Mouse (Mus musculus): ENCODE results near the gene Hnrnpab. TPM values are rescaled to one million over a fixed set of nuclear protein-coding genes. Genes with fewer than 3 reads are reported as not detected.

Gene Hnrnpab
- polyA plus RNA-seq, 1 experiment from 2014 or later = 329 TPM

GRCm38 (mm10) chr11:51648566-51648965 lies 41.9 kb upstream of the Hnrnpab start:
- ATAC-seq (ENCODE audit: low read depth) = peak; percentile 16; the same call in 1 of the 2 replicates
- H3K4me2 ChIP-seq (ENCODE audit: low read depth, low read length) = peak overlapping the region; percentile 70; the same call in 1 of the 2 replicates
- peaks cover 15% of the 10 kb centered on the region for H3K4me1 ChIP-seq (ENCODE audit: control insufficient read depth, insufficient read depth, low read length)
- no peaks in the 10 kb centered on the region for H3K36me3 ChIP-seq (ENCODE audit: control insufficient read depth, insufficient read depth, low read length)
- no peak overlapping the region for H3K27ac ChIP-seq (ENCODE audit: low read depth, low read length)
- H3K9me3 ChIP-seq (ENCODE audit: control insufficient read depth, low read length) = no peaks in the 10 kb centered on the region
- no peak overlapping the region for H3K9ac ChIP-seq (replicated peaks; ENCODE audit: low read depth, low read length)
- H3K27me3 ChIP-seq (ENCODE audit: control insufficient read depth, insufficient read depth, low read length) = peaks cover 5% of the 10 kb centered on the region; the same call in 1 of the 2 replicates
- WGBS = 14% methylated on average over 3 of the region's 3 CpGs
- no peak overlapping the region for H3K4me3 ChIP-seq (ENCODE audit: low read depth, low read length)

GRCm38 (mm10) chr11:51646751-51647667 lies 40.4 kb upstream of the Hnrnpab start:
- Histone ChIP-seq H3K27ac (ENCODE audit: low read depth, low read length) (peak overlapping the region; percentile 46; the same call in 1 of the 2 replicates), H3K36me3 (ENCODE audit: control insufficient read depth, insufficient read depth, low read length) (no peaks in the 10 kb centered on the region), H3K4me2 (ENCODE audit: low read depth, low read length) (no peak overlapping the region), H3K27me3 (ENCODE audit: control insufficient read depth, insufficient read depth, low read length) (peaks cover 5% of the 10 kb centered on the region; the same call in 1 of the 2 replicates), H3K4me3 (ENCODE audit: low read depth, low read length) (no peak overlapping the region), H3K9me3 (ENCODE audit: control insufficient read depth, low read length) (no peaks in the 10 kb centered on the region), H3K9ac (replicated peaks; ENCODE audit: low read depth, low read length) (no peak overlapping the region), H3K4me1 (ENCODE audit: control insufficient read depth, insufficient read depth, low read length) (peaks cover 15% of the 10 kb centered on the region)
- no peak for ATAC-seq (ENCODE audit: low read depth)
- 52% methylated on average over 15 of the region's 15 CpGs for WGBS

- Histone ChIP-seq H3K4me1 (ENCODE audit: control insufficient read depth, insufficient read depth, low read length) (peaks cover 15% of the 10 kb centered on the region), H3K36me3 (ENCODE audit: control insufficient read depth, insufficient read depth, low read length) (no peaks in the 10 kb centered on the region), H3K27ac (ENCODE audit: low read depth, low read length) (no peak overlapping the region), H3K9me3 (ENCODE audit: control insufficient read depth, low read length) (no peaks in the 10 kb centered on the region), H3K4me3 (ENCODE audit: low read depth, low read length) (no peak overlapping the region), H3K4me2 (ENCODE audit: low read depth, low read length) (no peak overlapping the region), H3K9ac (replicated peaks; ENCODE audit: low read depth, low read length) (no peak overlapping the region), H3K27me3 (ENCODE audit: control insufficient read depth, insufficient read depth, low read length) (peaks cover 5% of the 10 kb centered on the region; the same call in 1 of the 2 replicates)
- no peak for ATAC-seq (ENCODE audit: low read depth)
- WGBS = 86% methylated on average over 7 of the region's 7 CpGs
Measured at GRCm38 (mm10) chr11:51646245-51646644, 39.6 kb upstream of the Hnrnpab start.

- H3K4me3 ChIP-seq (ENCODE audit: low read depth, low read length) = no peak overlapping the region
- peaks cover 14% of the 10 kb centered on the region for H3K4me1 ChIP-seq (ENCODE audit: control insufficient read depth, insufficient read depth, low read length)
- H3K27ac ChIP-seq (ENCODE audit: low read depth, low read length) = no peak overlapping the region
- ATAC-seq (ENCODE audit: low read depth) = no peak
- no peak overlapping the region for H3K4me2 ChIP-seq (ENCODE audit: low read depth, low read length)
- no peak overlapping the region for H3K9ac ChIP-seq (replicated peaks; ENCODE audit: low read depth, low read length)
- H3K27me3 ChIP-seq (ENCODE audit: control insufficient read depth, insufficient read depth, low read length) = peaks cover 4% of the 10 kb centered on the region; the same call in 1 of the 2 replicates
- H3K36me3 ChIP-seq (ENCODE audit: control insufficient read depth, insufficient read depth, low read length) = no peaks in the 10 kb centered on the region
- 79% methylated on average over 13 of the region's 13 CpGs for WGBS
- no peaks in the 10 kb centered on the region for H3K9me3 ChIP-seq (ENCODE audit: control insufficient read depth, low read length)
Measured at GRCm38 (mm10) chr11:51645293-51645692, 38.6 kb upstream of the Hnrnpab start.

GRCm38 (mm10) chr11:51644217-51644616 lies 37.6 kb upstream of the Hnrnpab start:
- whole genome bisulfite sequencing = 72% methylated on average over 14 of the region's 16 CpGs
- H3K27ac ChIP-seq (ENCODE audit: low read depth, low read length) = no peak overlapping the region
- H3K9me3 ChIP-seq (ENCODE audit: control insufficient read depth, low read length) = no peaks in the 10 kb centered on the region
- H3K4me1 ChIP-seq (ENCODE audit: control insufficient read depth, insufficient read depth, low read length) = peaks cover 6% of the 10 kb centered on the region; the same call in 1 of the 2 replicates
- H3K9ac ChIP-seq (replicated peaks; ENCODE audit: low read depth, low read length) = no peak overlapping the region
- H3K4me3 ChIP-seq (ENCODE audit: low read depth, low read length) = no peak overlapping the region
- H3K27me3 ChIP-seq (ENCODE audit: control insufficient read depth, insufficient read depth, low read length) = no peaks in the 10 kb centered on the region
- no peak for ATAC-seq (ENCODE audit: low read depth)
- no peak overlapping the region for H3K4me2 ChIP-seq (ENCODE audit: low read depth, low read length)
- no peaks in the 10 kb centered on the region for H3K36me3 ChIP-seq (ENCODE audit: control insufficient read depth, insufficient read depth, low read length)

- Histone ChIP-seq H3K9ac (replicated peaks; ENCODE audit: low read depth, low read length) (no peak overlapping the region), H3K4me3 (ENCODE audit: low read depth, low read length) (no peak overlapping the region), H3K27me3 (ENCODE audit: control insufficient read depth, insufficient read depth, low read length) (no peaks in the 10 kb centered on the region), H3K36me3 (ENCODE audit: control insufficient read depth, insufficient read depth, low read length) (no peaks in the 10 kb centered on the region), H3K4me1 (ENCODE audit: control insufficient read depth, insufficient read depth, low read length) (peaks cover 2% of the 10 kb centered on the region; the same call in 1 of the 2 replicates), H3K9me3 (ENCODE audit: control insufficient read depth, low read length) (no peaks in the 10 kb centered on the region), H3K4me2 (ENCODE audit: low read depth, low read length) (no peak overlapping the region), H3K27ac (ENCODE audit: low read depth, low read length) (no peak overlapping the region)
- no peak for ATAC-seq (ENCODE audit: low read depth)
- WGBS = 63% methylated on average over 15 of the region's 15 CpGs
Measured at GRCm38 (mm10) chr11:51643761-51644160, 37.1 kb upstream of the Hnrnpab start.

GRCm38 (mm10) chr11:51643202-51643601 lies 36.6 kb upstream of the Hnrnpab start:
- no peak for ATAC-seq (ENCODE audit: low read depth)
- Histone ChIP-seq H3K27me3 (ENCODE audit: control insufficient read depth, insufficient read depth, low read length) (no peaks in the 10 kb centered on the region), H3K27ac (ENCODE audit: low read depth, low read length) (no peak overlapping the region), H3K4me3 (ENCODE audit: low read depth, low read length) (no peak overlapping the region), H3K4me1 (ENCODE audit: control insufficient read depth, insufficient read depth, low read length) (no peaks in the 10 kb centered on the region), H3K4me2 (ENCODE audit: low read depth, low read length) (no peak overlapping the region), H3K9ac (replicated peaks; ENCODE audit: low read depth, low read length) (no peak overlapping the region), H3K36me3 (ENCODE audit: control insufficient read depth, insufficient read depth, low read length) (no peaks in the 10 kb centered on the region), H3K9me3 (ENCODE audit: control insufficient read depth, low read length) (no peaks in the 10 kb centered on the region)
- WGBS = 86% methylated on average over 9 of the region's 9 CpGs

GRCm38 (mm10) chr11:51640748-51641147 lies 34.1 kb upstream of the Hnrnpab start:
- Histone ChIP-seq H3K27me3 (ENCODE audit: control insufficient read depth, insufficient read depth, low read length) (no peaks in the 10 kb centered on the region), H3K4me3 (ENCODE audit: low read depth, low read length) (no peak overlapping the region), H3K4me2 (ENCODE audit: low read depth, low read length) (no peak overlapping the region), H3K9ac (replicated peaks; ENCODE audit: low read depth, low read length) (no peak overlapping the region), H3K36me3 (ENCODE audit: control insufficient read depth, insufficient read depth, low read length) (no peaks in the 10 kb centered on the region), H3K9me3 (ENCODE audit: control insufficient read depth, low read length) (no peaks in the 10 kb centered on the region), H3K27ac (ENCODE audit: low read depth, low read length) (no peak overlapping the region), H3K4me1 (ENCODE audit: control insufficient read depth, insufficient read depth, low read length) (peaks cover 6% of the 10 kb centered on the region)
- no peak for ATAC-seq (ENCODE audit: low read depth)
- 87% methylated on average over 7 of the region's 7 CpGs for WGBS

GRCm38 (mm10) chr11:51638497-51638896 lies 31.9 kb upstream of the Hnrnpab start:
- no peak overlapping the region; the same call in 1 of the 2 replicates for H3K4me2 ChIP-seq (ENCODE audit: low read depth, low read length)
- 77% methylated on average over 5 of the region's 5 CpGs for WGBS

More at GRCm38 (mm10) chr11:51638497-51638896, 31.9 kb upstream of the Hnrnpab start:
- no peaks in the 10 kb centered on the region for H3K9me3 ChIP-seq (ENCODE audit: control insufficient read depth, low read length)
- no peaks in the 10 kb centered on the region for H3K36me3 ChIP-seq (ENCODE audit: control insufficient read depth, insufficient read depth, low read length)
- no peak for ATAC-seq (ENCODE audit: low read depth)
- no peak overlapping the region for H3K9ac ChIP-seq (replicated peaks; ENCODE audit: low read depth, low read length)
- H3K27ac ChIP-seq (ENCODE audit: low read depth, low read length) = no peak overlapping the region
- H3K4me1 ChIP-seq (ENCODE audit: control insufficient read depth, insufficient read depth, low read length) = peaks cover 16% of the 10 kb centered on the region
- no peak overlapping the region for H3K4me3 ChIP-seq (ENCODE audit: low read depth, low read length)
- no peaks in the 10 kb centered on the region for H3K27me3 ChIP-seq (ENCODE audit: control insufficient read depth, insufficient read depth, low read length)
